Mouse (Mus musculus): ENCODE measurements around the gene Foxe1.

GRCm38 (mm10) chr4:46348897-46349296, 5.5 kb downstream of the Foxe1 start:
- TF ChIP-seq CTCF (IDR thresholded peaks at IDR 0.05; ENCODE audit: extremely low read depth, insufficient read depth, insufficient read length, insufficient replicate concordance) (no peak), POLR2A (IDR thresholded peaks at IDR 0.05; ENCODE audit: low read depth, low read length) (no peak)
